Mouse (Mus musculus) hindbrain, embryonic 16.5 days (tissue): Measurements from ENCODE around the gene Slc27a3. TPM values are rescaled to one million over a fixed set of nuclear protein-coding genes. Genes with fewer than 3 reads are reported as not detected.

Source experiments
- ATAC-seq: fragments of 200-750 bp; cut with Nextera tagmentation; 2 replicates; pipeline ENCODE4 v1.8.0; 2017; ENCODE audit warnings: moderate TSS enrichment, moderate library complexity
- H3K27ac ChIP-seq: fragments of 300-500 bp; sonication (generic); 2 replicates; pipeline ENCODE4 v1.5.1; 2014; ENCODE audit warnings: low read depth, mild to moderate bottlenecking, control low read depth, low read length, moderate library complexity
- H3K27me3 ChIP-seq: fragments of 300-500 bp; sonication (generic); replicated peaks from 2 replicates; pipeline ENCODE4 v1.6.1; 2014; ENCODE audit warnings: low read length; ENCODE audit not compliant: control insufficient read depth, insufficient read depth
- H3K36me3 ChIP-seq: fragments of 300-500 bp; sonication (generic); 2 replicates; pipeline ENCODE4 v1.6.1; 2014; ENCODE audit warnings: mild to moderate bottlenecking, low read length, moderate library complexity, mixed read lengths; ENCODE audit not compliant: control insufficient read depth, insufficient read depth
- H3K4me1 ChIP-seq: fragments of 300-500 bp; sonication (generic); 2 replicates; pipeline ENCODE4 v1.6.1; 2014; ENCODE audit warnings: low read depth, low read length; ENCODE audit not compliant: control insufficient read depth, insufficient read depth
- H3K4me2 ChIP-seq: fragments of 300-500 bp; sonication (generic); 2 replicates; pipeline ENCODE4 v1.6.1; 2014; ENCODE audit warnings: mild to moderate bottlenecking, low read length, control low read depth, moderate library complexity
- H3K4me3 ChIP-seq: fragments of 300-500 bp; sonication (generic); 2 replicates; pipeline ENCODE4 v1.5.1; 2014; ENCODE audit warnings: mild to moderate bottlenecking, low read length, control low read depth, moderate library complexity
- H3K9ac ChIP-seq: fragments of 300-500 bp; sonication (generic); 2 replicates; pipeline ENCODE4 v1.6.1; 2014; ENCODE audit warnings: low read depth, mild to moderate bottlenecking, control low read depth, low read length, moderate library complexity
- H3K9me3 ChIP-seq: fragments of 300-500 bp; sonication (generic); 2 replicates; pipeline ENCODE4 v1.6.1; 2014; ENCODE audit warnings: mild to moderate bottlenecking, low read length, moderate library complexity; ENCODE audit not compliant: control insufficient read depth
- WGBS: fragments of 180-500 bp; shearing (Covaris S2); extraction: QIAGEN DNeasy Blood & Tissue Kit; methylation state at CpG from one replicate; pipeline ENCODE4 v1.1.7; 2014; 5-methylcytosine and 5-hydroxymethylcytosine counted together
- polyA plus RNA-seq: library from polyadenylated mRNA; unstranded; fragments of >200 nt; fragmentation: Nextera tagmentation; extraction: Ambion mirVana; gene quantifications from 2 replicates; pipeline ENCODE4 v1.2.1, GENCODE M21; 2015

Slc27a3 gene
- polyA plus RNA-seq, 1 experiment from 2014 or later: 30.1 TPM

DNA sequence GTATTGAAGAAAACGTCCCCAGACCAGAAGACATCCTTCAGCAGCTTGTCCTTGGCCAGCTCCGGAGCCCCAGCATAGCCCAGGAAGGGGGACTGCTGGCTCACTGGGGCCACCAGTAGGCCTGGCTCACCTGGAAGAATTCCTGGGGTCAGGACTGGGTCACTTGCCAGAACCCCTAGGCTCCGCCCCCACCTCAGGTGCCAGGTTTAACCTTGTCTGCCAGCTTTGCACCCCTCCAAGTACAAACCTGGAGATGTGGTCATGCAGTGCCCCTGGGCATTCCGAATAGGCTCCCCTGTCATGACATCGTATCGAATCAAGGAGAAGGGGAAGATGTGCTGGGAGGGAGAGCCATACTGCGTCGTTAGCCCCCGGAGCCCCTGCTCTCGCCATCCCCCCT lies 2.9 kb downstream of the Slc27a3 start:
- Histone ChIP-seq H3K4me1 (peaks cover 36% of the 10 kb centered on the region), H3K27ac (no peak overlapping the region), H3K4me2 (peak overlapping the region; percentile 92), H3K4me3 (0 out of 2 replicates have a peak overlapping the region, but pooled peaks have one; percentile 80), H3K9me3 (no peaks in the 10 kb centered on the region), H3K9ac (no peak overlapping the region), H3K27me3 (no peaks in the 10 kb centered on the region), H3K36me3 (peaks cover 13% of the 10 kb centered on the region)
- 97% methylated on average over 10 of the region's 10 CpGs for WGBS
- no peak for ATAC-seq

DNA sequence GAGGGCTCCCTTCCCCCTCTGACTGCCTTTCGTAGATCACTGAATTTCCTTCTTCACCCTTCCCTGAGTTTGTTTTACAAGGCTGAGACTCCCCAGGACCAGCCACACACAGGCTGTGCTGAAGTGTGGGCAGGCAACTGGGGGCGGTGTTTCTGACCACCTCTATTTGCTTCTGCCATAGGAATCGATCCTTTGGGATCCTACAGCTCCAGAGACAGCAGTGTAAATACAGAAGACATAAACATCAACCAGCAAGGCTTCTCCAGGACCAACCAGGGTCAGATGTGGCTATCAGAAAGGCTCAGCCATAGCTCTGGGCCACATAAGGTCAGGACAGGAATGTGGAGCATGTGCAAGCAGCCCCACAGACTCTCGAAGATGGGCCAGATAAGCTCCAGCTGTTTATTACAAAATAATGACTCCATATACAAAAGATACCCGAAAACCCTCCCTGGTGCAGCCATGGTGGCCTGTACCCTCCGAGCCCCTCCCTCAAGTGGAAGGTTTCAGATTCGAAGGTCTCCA lies 4.8 kb downstream of the Slc27a3 start:
- 87% methylated on average over 7 of the region's 7 CpGs for WGBS
- Histone ChIP-seq H3K36me3 (peaks cover 7% of the 10 kb centered on the region; the same call in 1 of the 2 replicates), H3K4me3 (no peak overlapping the region), H3K9ac (no peak overlapping the region), H3K4me1 (peaks cover 24% of the 10 kb centered on the region), H3K27ac (no peak overlapping the region), H3K4me2 (no peak overlapping the region), H3K27me3 (no peaks in the 10 kb centered on the region), H3K9me3 (no peaks in the 10 kb centered on the region)
- ATAC-seq: no peak

DNA sequence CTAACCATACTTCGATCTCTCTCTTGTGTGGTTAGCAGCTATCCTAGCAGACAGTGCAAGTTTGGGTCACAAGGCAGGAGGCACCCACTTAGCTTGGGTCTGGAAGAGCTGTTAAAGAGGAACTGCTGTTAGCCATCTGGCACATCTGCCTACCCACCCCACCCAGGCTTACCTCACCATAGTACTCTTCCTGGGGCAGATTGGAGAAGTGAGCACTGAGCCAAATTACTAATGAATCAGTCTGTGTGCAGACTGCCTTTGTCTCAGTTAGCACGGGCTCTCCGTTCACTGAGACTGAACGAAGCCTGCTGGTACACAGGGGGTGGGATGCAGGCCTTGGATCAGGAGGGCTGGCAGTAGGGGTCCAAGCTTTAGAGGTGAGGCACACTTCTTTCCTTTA lies 6.0 kb downstream of the Slc27a3 start:
- Histone ChIP-seq H3K36me3 (peaks cover 7% of the 10 kb centered on the region; the same call in 1 of the 2 replicates), H3K9ac (no peak overlapping the region), H3K27ac (no peak overlapping the region), H3K4me1 (peaks cover 19% of the 10 kb centered on the region), H3K9me3 (no peaks in the 10 kb centered on the region), H3K4me3 (no peak overlapping the region), H3K4me2 (no peak overlapping the region), H3K27me3 (no peaks in the 10 kb centered on the region)
- 64% methylated on average over 4 of the region's 4 CpGs for WGBS
- ATAC-seq: no peak; the same call in 1 of the 2 replicates

DNA sequence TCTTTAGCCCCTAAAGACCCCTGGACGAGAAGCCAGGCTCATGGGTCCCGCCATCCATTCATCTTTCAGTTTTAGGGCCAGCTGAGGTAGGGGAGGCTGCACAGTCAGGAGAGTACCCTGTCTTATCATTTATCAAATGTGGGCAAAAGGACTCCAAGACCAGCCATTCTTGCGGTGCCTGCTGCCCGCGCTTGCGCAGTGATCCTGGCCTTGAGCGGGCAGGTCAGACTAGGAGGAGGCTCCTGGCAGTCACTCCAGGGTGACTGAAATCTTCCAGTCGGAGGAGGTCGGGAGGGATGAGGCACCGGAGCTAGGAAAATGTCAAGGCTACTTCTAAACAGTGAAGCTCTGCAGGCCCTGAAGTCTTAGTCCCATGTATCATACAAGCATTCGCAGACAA lies 8.0 kb downstream of the Slc27a3 start:
- no peak for ATAC-seq
- no peak overlapping the region for H3K4me3 ChIP-seq
- peaks cover under 1% of the 10 kb centered on the region for H3K4me1 ChIP-seq
- 74% methylated on average over 11 of the region's 11 CpGs for WGBS
- H3K27ac ChIP-seq: no peak overlapping the region
- no peak overlapping the region for H3K9ac ChIP-seq
- no peak overlapping the region for H3K4me2 ChIP-seq
- no peaks in the 10 kb centered on the region for H3K27me3 ChIP-seq
- peaks cover 7% of the 10 kb centered on the region; the same call in 1 of the 2 replicates for H3K36me3 ChIP-seq
- no peaks in the 10 kb centered on the region for H3K9me3 ChIP-seq

DNA sequence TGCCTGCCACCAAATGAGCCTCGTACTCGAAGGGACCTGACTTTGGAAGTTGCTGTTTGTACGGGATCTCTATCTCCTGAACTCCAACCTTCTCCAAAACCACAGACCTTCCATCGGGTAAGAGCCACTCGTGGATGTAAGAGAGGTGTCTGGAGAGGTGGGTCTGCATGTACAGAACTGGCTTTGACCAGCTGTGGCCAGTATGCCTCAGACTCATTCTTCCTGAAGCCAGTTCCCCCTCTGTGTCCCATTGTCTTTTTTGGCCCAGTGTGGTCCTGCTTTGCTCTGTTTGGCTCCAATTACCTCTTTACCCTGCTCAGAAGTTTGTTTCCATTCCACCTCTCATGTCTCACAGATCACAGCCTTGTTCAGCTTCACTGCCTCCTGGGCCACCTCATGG lies 11.2 kb downstream of the Slc27a3 start:
- no peak overlapping the region for H3K4me3 ChIP-seq
- H3K27ac ChIP-seq: no peak overlapping the region
- no peaks in the 10 kb centered on the region for H3K36me3 ChIP-seq
- ATAC-seq: no peak
- 72% methylated on average over 5 of the region's 5 CpGs for WGBS
- H3K9me3 ChIP-seq: no peaks in the 10 kb centered on the region
- H3K4me1 ChIP-seq: no peaks in the 10 kb centered on the region
- no peak overlapping the region for H3K4me2 ChIP-seq
- H3K27me3 ChIP-seq: no peaks in the 10 kb centered on the region
- no peak overlapping the region for H3K9ac ChIP-seq

DNA sequence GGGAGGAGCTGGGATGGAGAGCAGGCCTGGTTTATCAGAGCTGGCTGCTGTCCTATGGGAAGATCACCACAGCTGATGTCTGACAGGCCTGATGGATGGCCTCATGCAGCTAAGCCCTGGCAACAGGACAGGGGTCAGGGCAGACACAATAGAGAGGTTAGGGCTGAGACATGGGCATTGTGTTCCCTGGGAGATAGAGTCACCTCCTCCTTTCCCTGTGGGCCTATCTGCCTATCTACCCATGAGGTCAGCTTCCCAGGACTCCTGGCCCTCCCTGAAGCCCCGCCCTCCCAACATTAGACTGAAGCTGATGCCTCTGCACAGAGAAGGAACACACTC lies 13.5 kb downstream of the Slc27a3 start:
- Histone ChIP-seq H3K27ac (no peak overlapping the region), H3K4me1 (no peaks in the 10 kb centered on the region), H3K9me3 (no peaks in the 10 kb centered on the region), H3K9ac (no peak overlapping the region), H3K4me3 (no peak overlapping the region), H3K4me2 (no peak overlapping the region), H3K36me3 (no peaks in the 10 kb centered on the region), H3K27me3 (no peaks in the 10 kb centered on the region)
- 0 out of 2 replicates have a peak, but pooled peaks have one; percentile 7 for ATAC-seq
- 80% methylated on average over 1 of the region's 1 CpGs for WGBS

GRCm38 (mm10) chr3:90375562-90376246 lies 14.0 kb downstream of the Slc27a3 start:
- Histone ChIP-seq H3K9ac (no peak overlapping the region), H3K9me3 (no peaks in the 10 kb centered on the region), H3K4me1 (no peaks in the 10 kb centered on the region), H3K4me3 (no peak overlapping the region), H3K27ac (no peak overlapping the region), H3K36me3 (no peaks in the 10 kb centered on the region), H3K4me2 (no peak overlapping the region), H3K27me3 (no peaks in the 10 kb centered on the region)
- 13% methylated on average over 3 of the region's 3 CpGs for WGBS
- 0 out of 2 replicates have a peak, but pooled peaks have one; percentile 8 for ATAC-seq

DNA sequence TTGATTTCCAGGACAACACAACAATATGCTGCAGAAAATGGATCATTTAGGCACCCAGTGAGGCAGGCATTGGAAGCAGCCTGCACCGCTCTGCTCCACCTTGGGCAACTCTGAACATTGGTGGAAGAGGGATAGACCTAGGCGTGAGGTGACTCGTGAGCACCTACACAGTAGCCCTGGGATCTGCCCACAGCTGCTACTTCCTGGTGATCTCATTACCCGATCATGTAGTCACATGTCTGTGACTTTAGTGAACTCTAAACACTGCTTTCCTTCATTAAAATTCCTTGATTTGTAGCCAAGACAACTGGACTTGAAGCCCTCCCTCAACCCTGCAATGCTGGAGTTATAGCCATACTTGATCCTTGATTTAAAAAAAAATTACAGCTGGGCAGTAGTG lies 15.4 kb downstream of the Slc27a3 start:
- WGBS: 82% methylated on average over 4 of the region's 4 CpGs

DNA sequence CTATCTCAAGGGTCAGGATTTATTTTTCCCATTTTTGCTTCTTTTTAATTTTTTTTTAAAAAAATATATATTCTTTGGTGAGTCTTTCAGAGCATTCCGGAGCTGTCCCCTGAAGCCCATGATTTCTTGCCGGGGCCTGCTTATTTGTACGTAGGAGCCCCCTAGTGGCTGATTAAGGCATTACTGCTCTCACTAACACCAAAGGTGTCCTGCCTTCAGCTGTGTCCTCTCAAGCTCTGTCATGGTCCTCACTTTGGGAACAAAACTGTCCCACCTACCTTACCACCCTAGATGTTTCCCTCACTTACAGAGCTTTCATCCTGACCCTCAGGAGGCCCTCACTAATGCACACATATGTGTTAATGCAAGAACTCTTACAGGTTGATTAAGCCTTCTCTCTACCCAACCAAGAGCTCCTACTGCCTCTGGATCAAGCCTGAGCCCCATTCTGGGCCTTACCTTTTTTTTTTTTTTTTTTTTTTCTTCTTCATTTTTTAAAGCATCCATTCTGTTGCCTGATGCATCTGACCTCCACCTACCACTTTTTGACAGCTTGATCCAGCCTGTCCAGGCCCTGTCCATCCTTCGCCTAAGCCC lies 16.2 kb downstream of the Slc27a3 start:
- no peaks in the 10 kb centered on the region for H3K4me1 ChIP-seq
- no peak overlapping the region for H3K27ac ChIP-seq
- H3K4me2 ChIP-seq: no peak overlapping the region
- H3K9ac ChIP-seq: no peak overlapping the region
- no peaks in the 10 kb centered on the region for H3K27me3 ChIP-seq
- no peaks in the 10 kb centered on the region for H3K9me3 ChIP-seq
- H3K4me3 ChIP-seq: no peak overlapping the region
- ATAC-seq: peak; percentile 79
- WGBS: 26% methylated on average over 4 of the region's 4 CpGs
- no peaks in the 10 kb centered on the region for H3K36me3 ChIP-seq

More for the DNA sequence above, 15.4 kb downstream of the Slc27a3 start:
- no peak overlapping the region for H3K27ac ChIP-seq
- H3K36me3 ChIP-seq: no peaks in the 10 kb centered on the region
- no peaks in the 10 kb centered on the region for H3K4me1 ChIP-seq
- H3K4me2 ChIP-seq: no peak overlapping the region
- ATAC-seq: no peak
- H3K9ac ChIP-seq: no peak overlapping the region
- H3K9me3 ChIP-seq: no peaks in the 10 kb centered on the region
- no peaks in the 10 kb centered on the region for H3K27me3 ChIP-seq
- no peak overlapping the region for H3K4me3 ChIP-seq
